Mouse (Mus musculus) erythroblast, embryonic 14.5 days (primary cell): ENCODE measurements around the gene Cenpe. TPM values are rescaled to one million over a fixed set of nuclear protein-coding genes. Genes with fewer than 3 reads are reported as not detected.

Experiments
- H3K27me3 ChIP-seq: 2 replicates; pipeline ENCODE4 v1.6.1; 2012; ENCODE audit warnings: inconsistent platforms; ENCODE audit not compliant: control insufficient read depth
- H3K36me3 ChIP-seq: 2 replicates; pipeline ENCODE4 v1.6.1; 2012; ENCODE audit warnings: mild to moderate bottlenecking, inconsistent platforms; ENCODE audit not compliant: control insufficient read depth
- H3K4me1 ChIP-seq: 2 replicates; pipeline ENCODE4 v1.6.1; 2012; ENCODE audit warnings: inconsistent platforms; ENCODE audit not compliant: control insufficient read depth
- H3K4me3 ChIP-seq: replicated peaks from 2 replicates; pipeline ENCODE3; 2012; ENCODE audit warnings: moderate library complexity, mild to moderate bottlenecking, inconsistent platforms
- H3K9me3 ChIP-seq: 2 replicates; pipeline ENCODE4 v1.6.1; 2012; ENCODE audit warnings: low read length, inconsistent platforms, mixed read lengths; ENCODE audit not compliant: control insufficient read depth
- GATA1 ChIP-seq: IDR thresholded peaks from 2 replicates; pipeline ENCODE4 v1.6.1; 2012; ENCODE audit warnings: low read length, inconsistent platforms, mixed read lengths
- TAL1 ChIP-seq: IDR thresholded peaks from 3 replicates; pipeline ENCODE4 v1.6.1; 2012; ENCODE audit warnings: low read length, inconsistent platforms, mixed read lengths
- polyA plus RNA-seq: library from polyadenylated mRNA; stranded (reverse); fragments of >175 nt; gene quantifications from 2 replicates; pipeline ENCODE4 v1.2.3, GENCODE M21; 2012

Gene Cenpe
- polyA plus RNA-seq, 1 experiment: 2.0 TPM

DNA sequence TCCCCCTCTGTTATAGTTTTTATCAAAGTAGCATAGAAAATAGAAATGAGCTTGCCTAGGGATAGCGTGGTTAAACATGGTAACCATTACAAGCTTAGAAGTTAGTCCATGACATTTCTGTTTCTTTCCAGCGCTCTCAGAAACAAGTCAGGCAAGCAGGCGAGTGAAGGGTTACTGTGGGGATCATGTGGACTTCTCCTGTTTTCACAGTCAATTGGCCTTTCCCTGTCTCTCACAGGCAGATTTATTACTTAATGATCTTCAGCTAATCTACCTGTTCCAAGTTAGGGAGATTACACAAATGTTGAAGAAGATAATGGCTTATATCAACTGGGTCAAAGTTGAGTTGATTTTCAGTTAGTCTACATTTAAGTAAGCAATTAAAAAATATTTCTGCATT lies 20.1 kb downstream of the Cenpe start:
- no peaks in the 10 kb centered on the region for H3K4me1 ChIP-seq
- TF ChIP-seq TAL1 (no peak), GATA1 (no peak)
- no peaks in the 10 kb centered on the region for H3K27me3 ChIP-seq
- peaks cover 89% of the 10 kb centered on the region for H3K36me3 ChIP-seq
- H3K9me3 ChIP-seq: no peaks in the 10 kb centered on the region
- H3K4me3 ChIP-seq: no peak overlapping the region

DNA sequence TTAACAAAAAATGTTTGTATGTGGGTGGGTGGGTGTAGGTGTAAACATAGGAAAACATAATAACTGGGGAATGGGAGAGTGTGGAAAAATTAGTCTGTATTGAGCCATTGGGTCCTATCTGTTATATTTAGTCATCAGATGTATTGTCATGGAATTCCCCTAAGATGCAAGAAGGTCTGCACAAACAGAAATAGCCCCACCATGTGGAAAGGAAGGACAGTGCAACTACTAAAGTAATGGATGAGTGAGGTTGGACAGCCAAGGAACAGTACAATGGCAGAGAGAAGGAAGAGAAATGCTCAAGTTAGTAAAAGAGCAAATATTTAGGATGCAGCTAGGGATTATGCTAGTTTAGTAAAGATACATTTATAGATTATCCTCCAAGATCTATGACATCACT lies 33.4 kb downstream of the Cenpe start:
- Histone ChIP-seq H3K9me3 (no peaks in the 10 kb centered on the region), H3K27me3 (no peaks in the 10 kb centered on the region), H3K36me3 (peaks cover 100% of the 10 kb centered on the region), H3K4me3 (no peak overlapping the region), H3K4me1 (no peaks in the 10 kb centered on the region)
- TF ChIP-seq TAL1 (no peak), GATA1 (no peak)

DNA sequence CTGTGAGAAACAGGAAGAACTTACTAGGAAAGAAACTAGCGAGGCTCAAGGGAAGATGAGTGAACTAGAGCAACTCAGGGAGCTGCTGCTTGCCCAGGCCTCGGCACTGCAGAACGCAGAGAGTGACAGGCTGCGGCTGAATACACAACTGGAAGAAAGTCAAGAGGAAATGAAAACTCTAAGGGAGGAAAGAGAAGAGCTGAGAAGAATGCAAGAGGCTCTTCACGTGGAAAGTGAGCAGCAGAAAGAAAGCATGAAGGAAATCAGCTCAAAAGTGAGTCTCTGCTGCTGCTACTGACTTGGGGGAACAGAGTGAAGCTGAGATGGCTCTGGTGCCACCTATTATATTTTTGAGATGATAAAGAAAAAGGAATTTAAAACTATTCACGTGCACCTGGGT lies 34.5 kb downstream of the Cenpe start:
- Histone ChIP-seq H3K27me3 (no peaks in the 10 kb centered on the region), H3K4me3 (no peak overlapping the region), H3K9me3 (no peaks in the 10 kb centered on the region), H3K4me1 (no peaks in the 10 kb centered on the region), H3K36me3 (peaks cover 100% of the 10 kb centered on the region)
- TF ChIP-seq GATA1 (no peak), TAL1 (no peak)

DNA sequence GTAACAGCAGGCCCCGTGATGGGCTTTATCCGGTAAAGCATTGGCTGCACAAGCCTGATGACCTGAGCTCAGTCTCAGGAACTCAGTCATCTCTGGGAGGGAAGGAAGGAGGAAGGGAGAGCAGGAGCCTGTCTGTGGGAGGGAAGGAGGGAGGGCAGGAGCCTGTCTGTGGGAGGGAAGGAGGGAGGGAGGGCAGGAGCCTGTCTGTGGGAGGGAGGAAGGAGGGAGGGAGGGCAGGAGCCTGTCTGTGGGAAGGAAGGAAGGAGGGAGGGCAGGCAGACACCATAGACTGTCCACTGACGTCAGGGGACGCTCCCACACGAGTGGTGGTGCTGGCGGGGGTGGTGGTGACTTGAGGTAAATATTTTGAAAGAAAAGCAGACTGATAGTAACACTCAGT lies 36.8 kb downstream of the Cenpe start:
- H3K4me1 ChIP-seq: no peaks in the 10 kb centered on the region
- peaks cover 95% of the 10 kb centered on the region for H3K36me3 ChIP-seq
- no peak for TF ChIP-seq GATA1
- TF ChIP-seq TAL1: no peak
- no peak overlapping the region for H3K4me3 ChIP-seq
- H3K9me3 ChIP-seq: no peaks in the 10 kb centered on the region
- no peaks in the 10 kb centered on the region for H3K27me3 ChIP-seq

DNA sequence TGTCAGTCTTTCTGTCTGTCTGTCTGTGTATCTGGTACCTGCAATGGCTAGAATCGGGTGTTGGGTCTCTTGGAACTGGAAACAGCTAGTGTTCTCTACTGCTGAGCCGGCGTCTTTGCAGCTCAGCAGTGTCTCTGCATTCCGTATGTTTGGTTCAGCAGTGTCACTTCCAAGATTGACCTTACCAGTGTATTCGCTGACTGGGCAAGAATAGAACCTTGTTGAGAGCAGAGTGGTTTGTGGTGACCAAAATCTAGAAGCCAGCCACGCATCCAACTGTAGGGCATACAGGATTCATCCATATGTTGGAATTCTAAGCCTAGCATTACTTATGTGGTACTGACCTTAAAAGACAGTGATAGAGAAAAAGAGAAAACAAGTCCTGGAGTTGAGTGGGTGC lies 39.5 kb downstream of the Cenpe start:
- Histone ChIP-seq H3K9me3 (no peaks in the 10 kb centered on the region), H3K4me3 (no peak overlapping the region), H3K36me3 (peaks cover 94% of the 10 kb centered on the region), H3K4me1 (no peaks in the 10 kb centered on the region), H3K27me3 (no peaks in the 10 kb centered on the region)
- TF ChIP-seq TAL1 (no peak), GATA1 (no peak)

DNA sequence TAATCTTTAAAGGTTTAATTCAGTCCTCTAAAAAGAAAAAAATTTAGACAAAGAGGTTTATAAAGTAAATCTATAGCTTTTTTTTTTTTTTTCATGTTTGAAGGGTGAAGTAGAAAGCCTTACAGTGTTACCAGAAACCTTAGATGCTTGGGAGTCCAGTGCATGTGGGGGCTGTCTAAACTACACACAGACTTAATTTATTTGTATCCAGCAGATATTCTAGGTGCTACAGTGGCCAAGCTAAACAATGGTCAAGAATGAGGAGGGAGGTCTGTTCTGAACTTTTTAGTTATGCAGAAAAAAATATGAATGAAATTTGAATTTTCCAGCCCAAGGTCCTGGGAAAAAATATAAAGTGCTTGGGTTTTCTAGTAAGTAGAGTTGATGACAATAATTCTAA lies 42.4 kb downstream of the Cenpe start:
- H3K27me3 ChIP-seq: no peaks in the 10 kb centered on the region
- no peaks in the 10 kb centered on the region for H3K9me3 ChIP-seq
- TF ChIP-seq TAL1 (no peak), GATA1 (no peak)

DNA sequence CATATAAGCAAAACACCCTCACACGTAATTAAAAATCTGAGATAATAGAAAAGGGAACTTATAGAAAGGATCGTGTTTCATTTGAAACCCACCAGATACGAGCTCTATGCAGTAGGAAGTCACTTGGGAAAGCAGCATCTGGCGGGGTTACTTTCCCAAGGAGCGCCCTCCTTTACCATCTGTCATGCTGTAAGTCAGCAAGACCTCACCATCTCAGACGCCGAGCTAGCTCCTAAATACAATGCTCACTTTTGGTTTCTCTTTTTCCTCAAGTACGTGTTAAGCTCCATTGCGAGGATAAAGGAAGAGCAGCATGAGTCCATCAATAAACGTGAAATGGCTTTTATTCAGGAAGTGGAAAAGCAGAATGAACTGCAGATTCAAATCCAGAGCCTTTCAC lies 46.6 kb downstream of the Cenpe start:
- H3K9me3 ChIP-seq: no peaks in the 10 kb centered on the region
- no peak overlapping the region for H3K4me3 ChIP-seq
- H3K27me3 ChIP-seq: no peaks in the 10 kb centered on the region
- H3K36me3 ChIP-seq: peaks cover 98% of the 10 kb centered on the region
- H3K4me1 ChIP-seq: no peaks in the 10 kb centered on the region
- TF ChIP-seq TAL1 (no peak), GATA1 (no peak)

More for the DNA sequence above, 42.4 kb downstream of the Cenpe start:
- peaks cover 94% of the 10 kb centered on the region for H3K36me3 ChIP-seq
- H3K4me3 ChIP-seq: no peak overlapping the region
- no peaks in the 10 kb centered on the region for H3K4me1 ChIP-seq

DNA sequence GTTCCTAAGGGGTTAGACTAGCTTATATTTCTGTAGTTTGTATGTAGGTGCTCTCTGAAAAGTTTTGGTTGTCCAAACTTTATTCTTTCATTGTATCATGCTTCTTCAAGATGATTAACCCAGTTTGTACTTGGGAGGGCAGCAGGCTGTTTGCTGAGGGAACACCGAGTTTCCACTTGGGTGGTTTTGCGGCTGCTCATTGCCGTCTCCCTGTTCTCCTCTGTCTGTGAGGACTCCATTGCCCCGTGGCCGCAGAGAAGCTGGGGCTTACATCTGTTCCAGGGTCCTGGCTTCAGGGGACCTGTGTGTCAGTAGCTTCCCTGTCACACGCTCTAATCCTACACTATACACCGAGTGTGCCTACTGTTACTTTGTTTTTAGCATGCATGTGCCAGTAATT lies 47.9 kb downstream of the Cenpe start:
- Histone ChIP-seq H3K36me3 (peaks cover 100% of the 10 kb centered on the region), H3K4me3 (no peak overlapping the region), H3K27me3 (no peaks in the 10 kb centered on the region), H3K9me3 (no peaks in the 10 kb centered on the region), H3K4me1 (no peaks in the 10 kb centered on the region)
- TF ChIP-seq GATA1 (no peak), TAL1 (no peak)

DNA sequence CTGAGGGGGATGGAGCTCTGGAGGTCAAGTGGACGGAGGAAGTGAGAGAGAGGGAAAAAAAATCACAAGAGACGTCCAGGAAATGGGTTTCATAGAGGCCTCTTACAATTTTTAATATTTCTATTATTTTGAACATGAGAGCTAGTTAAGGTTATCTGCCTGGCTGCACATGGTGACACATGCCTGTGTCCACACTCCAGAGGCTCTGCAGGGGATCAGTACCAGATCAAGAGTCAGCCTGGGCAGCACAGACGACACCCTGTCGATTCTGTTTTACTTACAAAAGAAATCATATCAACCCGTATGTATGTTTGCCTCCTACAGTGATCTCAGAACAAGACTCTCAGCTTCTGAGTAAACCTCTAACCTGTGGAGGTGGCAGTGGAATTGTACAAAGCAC lies 56.3 kb downstream of the Cenpe start:
- peaks cover 100% of the 10 kb centered on the region for H3K36me3 ChIP-seq
- H3K4me3 ChIP-seq: no peak overlapping the region
- H3K9me3 ChIP-seq: no peaks in the 10 kb centered on the region
- TF ChIP-seq GATA1 (no peak), TAL1 (no peak)
- H3K27me3 ChIP-seq: no peaks in the 10 kb centered on the region
- H3K4me1 ChIP-seq: no peaks in the 10 kb centered on the region

DNA sequence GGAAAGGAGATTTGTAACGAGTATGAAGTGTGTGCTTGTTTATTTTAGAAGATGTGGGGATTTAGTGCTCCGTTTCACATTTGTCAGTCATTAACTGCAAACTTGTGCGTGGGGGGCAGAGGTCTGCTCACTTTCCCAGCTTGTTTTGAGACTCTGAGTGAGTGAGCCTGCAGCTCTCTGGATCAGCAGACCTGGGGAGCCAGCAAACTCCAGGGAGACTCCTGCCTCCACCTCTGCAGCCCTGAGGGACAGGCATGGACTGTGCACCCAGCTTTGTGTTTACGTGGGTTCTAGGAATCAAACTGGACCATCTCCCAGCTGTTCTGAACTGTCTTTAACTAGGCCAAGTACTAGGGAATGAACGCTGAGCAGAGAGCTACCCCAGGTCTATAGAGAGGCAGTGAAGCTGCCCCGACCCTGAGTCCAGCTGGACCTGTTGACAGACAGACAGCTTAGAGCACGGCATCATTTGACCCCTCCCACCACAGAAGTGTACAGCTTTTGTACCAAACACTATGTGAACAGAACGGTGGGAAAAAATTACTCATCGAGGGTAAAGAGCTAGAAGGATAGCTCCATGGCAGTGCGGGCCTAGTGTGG lies 57.2 kb downstream of the Cenpe start:
- Histone ChIP-seq H3K27me3 (no peaks in the 10 kb centered on the region), H3K9me3 (no peaks in the 10 kb centered on the region), H3K4me3 (no peak overlapping the region), H3K36me3 (peaks cover 95% of the 10 kb centered on the region), H3K4me1 (no peaks in the 10 kb centered on the region)
- TF ChIP-seq GATA1 (no peak), TAL1 (no peak)
